Mouse (Mus musculus): Measurements from ENCODE around the gene Ctr9. TPM values are rescaled to one million over a fixed set of nuclear protein-coding genes. Genes with fewer than 3 reads are reported as not detected.

Gene Ctr9
- polyA plus RNA-seq, 1 experiment from 2014 or later = 62.7 TPM

- H3K36me3 ChIP-seq = peaks cover 91% of the 10 kb centered on the region
- no peaks in the 10 kb centered on the region for H3K9me3 ChIP-seq
- no peak overlapping the region for H3K4me3 ChIP-seq
- no peaks in the 10 kb centered on the region for H3K27me3 ChIP-seq
- no peaks in the 10 kb centered on the region for H3K4me1 ChIP-seq
- ATAC-seq (ENCODE audit: insufficient number of reproducible peaks, low FRiP score, low TSS enrichment, low read depth) = no peak
- H3K27ac ChIP-seq = no peak overlapping the region
- WGBS = 51% methylated on average over 6 of the region's 6 CpGs
- no peak overlapping the region for H3K4me2 ChIP-seq
- H3K9ac ChIP-seq = no peak overlapping the region
These were observed 21.1 kb downstream of the Ctr9 start for GRCm38 (mm10) chr7:111049652-111050421.

GRCm38 (mm10) chr7:111055221-111055620 lies 26.5 kb downstream of the Ctr9 start:
- Histone ChIP-seq H3K9me3 (no peaks in the 10 kb centered on the region), H3K4me1 (peaks cover 6% of the 10 kb centered on the region; the same call in 1 of the 2 replicates), H3K4me2 (no peak overlapping the region), H3K9ac (no peak overlapping the region), H3K27ac (no peak overlapping the region), H3K27me3 (no peaks in the 10 kb centered on the region), H3K4me3 (no peak overlapping the region), H3K36me3 (peaks cover 71% of the 10 kb centered on the region)
- WGBS = 91% methylated on average over 19 of the region's 19 CpGs
- ATAC-seq (ENCODE audit: insufficient number of reproducible peaks, low FRiP score, low TSS enrichment, low read depth) = no peak

- no peak for ATAC-seq (ENCODE audit: insufficient number of reproducible peaks, low FRiP score, low TSS enrichment, low read depth)
- H3K4me3 ChIP-seq = no peak overlapping the region
- H3K4me2 ChIP-seq = no peak overlapping the region
- 70% methylated on average over 3 of the region's 3 CpGs for WGBS
- H3K36me3 ChIP-seq = peaks cover 62% of the 10 kb centered on the region
- peaks cover 6% of the 10 kb centered on the region; the same call in 1 of the 2 replicates for H3K4me1 ChIP-seq
- H3K27ac ChIP-seq = no peak overlapping the region
- H3K9ac ChIP-seq = no peak overlapping the region
- no peaks in the 10 kb centered on the region for H3K9me3 ChIP-seq
- no peaks in the 10 kb centered on the region for H3K27me3 ChIP-seq
These were observed 27.4 kb downstream of the Ctr9 start for GRCm38 (mm10) chr7:111055984-111056657.

GRCm38 (mm10) chr7:111059527-111059926 lies 30.8 kb downstream of the Ctr9 start:
- no peak overlapping the region for H3K9ac ChIP-seq
- H3K4me3 ChIP-seq = no peak overlapping the region
- no peaks in the 10 kb centered on the region for H3K9me3 ChIP-seq
- peaks cover 6% of the 10 kb centered on the region; the same call in 1 of the 2 replicates for H3K4me1 ChIP-seq
- no peak overlapping the region for H3K4me2 ChIP-seq
- 36% methylated on average over 5 of the region's 5 CpGs for WGBS
- H3K27ac ChIP-seq = 0 out of 2 replicates have a peak overlapping the region, but pooled peaks have one; percentile 35
- no peaks in the 10 kb centered on the region for H3K27me3 ChIP-seq
- H3K36me3 ChIP-seq = peaks cover 28% of the 10 kb centered on the region
- ATAC-seq (ENCODE audit: insufficient number of reproducible peaks, low FRiP score, low TSS enrichment, low read depth) = no peak

- Histone ChIP-seq H3K27ac (no peak overlapping the region), H3K9me3 (peaks cover under 1% of the 10 kb centered on the region; the same call in 1 of the 2 replicates), H3K4me3 (no peak overlapping the region), H3K9ac (no peak overlapping the region), H3K4me1 (peaks cover 6% of the 10 kb centered on the region; the same call in 1 of the 2 replicates), H3K4me2 (no peak overlapping the region), H3K36me3 (peaks cover 5% of the 10 kb centered on the region), H3K27me3 (no peaks in the 10 kb centered on the region)
- 91% methylated on average over 1 of the region's 1 CpGs for WGBS
- no peak for ATAC-seq (ENCODE audit: insufficient number of reproducible peaks, low FRiP score, low TSS enrichment, low read depth)
These were observed 34.2 kb downstream of the Ctr9 start for GRCm38 (mm10) chr7:111062971-111063370.

GRCm38 (mm10) chr7:111068181-111068580 lies 39.4 kb downstream of the Ctr9 start:
- WGBS = 95% methylated on average over 3 of the region's 3 CpGs
- no peak overlapping the region for H3K9ac ChIP-seq

GRCm38 (mm10) chr7:111069439-111070166 lies 40.9 kb downstream of the Ctr9 start:
- no peak for ATAC-seq (ENCODE audit: insufficient number of reproducible peaks, low FRiP score, low TSS enrichment, low read depth)
- Histone ChIP-seq H3K27me3 (no peaks in the 10 kb centered on the region), H3K27ac (no peak overlapping the region), H3K4me1 (no peaks in the 10 kb centered on the region), H3K4me2 (no peak overlapping the region), H3K36me3 (peaks cover 67% of the 10 kb centered on the region), H3K9me3 (peaks cover 5% of the 10 kb centered on the region; the same call in 1 of the 2 replicates), H3K4me3 (no peak overlapping the region), H3K9ac (no peak overlapping the region)
- 84% methylated on average over 7 of the region's 7 CpGs for WGBS

More at GRCm38 (mm10) chr7:111068181-111068580, 39.4 kb downstream of the Ctr9 start:
- no peak overlapping the region for H3K4me2 ChIP-seq
- H3K4me3 ChIP-seq = no peak overlapping the region
- no peak overlapping the region for H3K27ac ChIP-seq
- no peaks in the 10 kb centered on the region for H3K4me1 ChIP-seq
- peaks cover 5% of the 10 kb centered on the region; the same call in 1 of the 2 replicates for H3K9me3 ChIP-seq
- peaks cover 54% of the 10 kb centered on the region for H3K36me3 ChIP-seq
- H3K27me3 ChIP-seq = no peaks in the 10 kb centered on the region
- no peak for ATAC-seq (ENCODE audit: insufficient number of reproducible peaks, low FRiP score, low TSS enrichment, low read depth)

- no peaks in the 10 kb centered on the region for H3K27me3 ChIP-seq
- no peak for ATAC-seq (ENCODE audit: insufficient number of reproducible peaks, low FRiP score, low TSS enrichment, low read depth)
- no peak overlapping the region for H3K9ac ChIP-seq
- H3K9me3 ChIP-seq = peaks cover 5% of the 10 kb centered on the region; the same call in 1 of the 2 replicates
- H3K27ac ChIP-seq = no peak overlapping the region
- no peak overlapping the region for H3K4me2 ChIP-seq
- peaks cover 72% of the 10 kb centered on the region for H3K36me3 ChIP-seq
- 94% methylated on average over 2 of the region's 2 CpGs for WGBS
- H3K4me1 ChIP-seq = no peaks in the 10 kb centered on the region
- H3K4me3 ChIP-seq = no peak overlapping the region
These were observed 41.4 kb downstream of the Ctr9 start for GRCm38 (mm10) chr7:111070167-111070496.

- H3K27ac ChIP-seq = no peak overlapping the region
- H3K4me3 ChIP-seq = no peak overlapping the region
- no peaks in the 10 kb centered on the region for H3K27me3 ChIP-seq
- 0 out of 2 replicates have a peak, but pooled peaks cover 2% of the 10 kb centered on the region for H3K4me1 ChIP-seq
- 86% methylated on average over 4 of the region's 4 CpGs for WGBS
- peaks cover 5% of the 10 kb centered on the region; the same call in 1 of the 2 replicates for H3K9me3 ChIP-seq
- no peak overlapping the region for H3K4me2 ChIP-seq
- H3K36me3 ChIP-seq = peaks cover 92% of the 10 kb centered on the region
- ATAC-seq (ENCODE audit: insufficient number of reproducible peaks, low FRiP score, low TSS enrichment, low read depth) = no peak
- H3K9ac ChIP-seq = no peak overlapping the region
These were observed 43.7 kb downstream of the Ctr9 start for GRCm38 (mm10) chr7:111072410-111072809.

- no peak overlapping the region for H3K9ac ChIP-seq
- peaks cover 10% of the 10 kb centered on the region for H3K4me1 ChIP-seq
- H3K4me3 ChIP-seq = no peak overlapping the region
- H3K36me3 ChIP-seq = peaks cover 90% of the 10 kb centered on the region
- no peaks in the 10 kb centered on the region for H3K9me3 ChIP-seq
- WGBS = 92% methylated on average over 4 of the region's 4 CpGs
- no peak overlapping the region for H3K27ac ChIP-seq
- ATAC-seq (ENCODE audit: insufficient number of reproducible peaks, low FRiP score, low TSS enrichment, low read depth) = no peak
- no peaks in the 10 kb centered on the region for H3K27me3 ChIP-seq
- no peak overlapping the region for H3K4me2 ChIP-seq
These were observed 46.5 kb downstream of the Ctr9 start for GRCm38 (mm10) chr7:111075288-111075687.

- Histone ChIP-seq H3K4me1 (peaks cover 22% of the 10 kb centered on the region), H3K36me3 (peaks cover 74% of the 10 kb centered on the region), H3K9me3 (no peaks in the 10 kb centered on the region), H3K9ac (no peak overlapping the region), H3K27ac (no peak overlapping the region), H3K27me3 (no peaks in the 10 kb centered on the region), H3K4me2 (no peak overlapping the region), H3K4me3 (no peak overlapping the region)
- ATAC-seq (ENCODE audit: insufficient number of reproducible peaks, low FRiP score, low TSS enrichment, low read depth) = no peak
- 96% methylated on average over 4 of the region's 4 CpGs for WGBS
These were observed 49.5 kb downstream of the Ctr9 start for GRCm38 (mm10) chr7:111078271-111078670.
